21 mouse cellular contexts compared by ENCODE assay signal in genomic region chr8:59776327-59776726, GRCm38 (mm10).
DNase-seq lines count a peak whose midpoint lies in the region; ATAC-seq and TF ChIP-seq lines count a peak whose summit lies in the region.
"Had no signal": no experiment of that assay in that cellular context is flagged by ENCODE, and none has a peak within 500 bp of the region (broad histone marks: within the 10 kb centered on the region; RNA-seq: fewer than 3 reads in every experiment).

No protein-coding gene starts in this region.

- ATAC-seq in forebrain, postnatal 0 days, result peak; percentile 84
- no peak for ATAC-seq in forebrain, embryonic 11.5 days (replicated peaks; ENCODE audit: low FRiP score)
- ATAC-seq: hindbrain, embryonic 16.5 days; inflammation-experienced regulatory T-cells, adult 6 months had no signal

- H3K27me3 ChIP-seq in forebrain, postnatal 0 days (ENCODE audit: insufficient read depth, low read length), result no peaks in the 10 kb centered on the region
- H3K27me3 ChIP-seq in forebrain, embryonic 11.5 days (ENCODE audit: control insufficient read depth, insufficient read depth, low read length), result no peaks in the 10 kb centered on the region
- H3K27me3 ChIP-seq: embryonic facial prominence, embryonic 13.5 days; hindbrain, embryonic 12.5 days had no signal

- peak; percentile 17 for DNase-seq in forebrain, postnatal 0 days
- DNase-seq in forebrain, embryonic 11.5 days (ENCODE audit: low spot score), result no peak
- peak; percentile 38 for DNase-seq in brain, embryonic 14.5 days (ENCODE audit: low read depth)
- DNase-seq in layer of hippocampus, adult 8-10 months (ENCODE audit: low spot score in 2 of 2), result peak; percentile 9 to 19
- peak; percentile 6 to 21 for DNase-seq in layer of hippocampus, postnatal 36 days
- DNase-seq in gastrocnemius, adult 2 months, result no peak
- DNase-seq in gastrocnemius, adult 18-20 months (ENCODE audit: low spot score), result no peak
- DNase-seq: adrenal gland, adult 2 months; adrenal gland, postnatal 25 days; cerebellum, adult 11 months; cerebellum, adult 9-10 months; cerebellum, postnatal 36 days; gastrocnemius, postnatal 10 days; heart, adult 18-20 months; heart, postnatal 10 days; heart, postnatal 4 days had no signal

- intact Hi-C loops in gastrocnemius, adult 2 months (cut with DNase I), result no loop called here

- no peaks in the 10 kb centered on the region for H3K36me3 ChIP-seq in forebrain, postnatal 0 days (ENCODE audit: insufficient read depth)
- no peaks in the 10 kb centered on the region for H3K36me3 ChIP-seq in forebrain, embryonic 11.5 days (ENCODE audit: control insufficient read depth, insufficient read depth, low read length)
- H3K36me3 ChIP-seq: embryonic facial prominence, embryonic 13.5 days; heart, embryonic 10.5 days; hindbrain, embryonic 12.5 days had no signal

- no peaks in the 10 kb centered on the region for H3K4me1 ChIP-seq in forebrain, postnatal 0 days (ENCODE audit: insufficient read depth)
- H3K4me1 ChIP-seq in forebrain, embryonic 11.5 days (replicated peaks; ENCODE audit: control insufficient read depth, insufficient read depth, low read length), result no peaks in the 10 kb centered on the region
- H3K4me1 ChIP-seq: embryonic facial prominence, embryonic 13.5 days; heart, embryonic 10.5 days; hindbrain, embryonic 12.5 days had no signal

- H3K9ac ChIP-seq in forebrain, postnatal 0 days, result no peak overlapping the region
- no peak overlapping the region for H3K9ac ChIP-seq in forebrain, embryonic 11.5 days (ENCODE audit: low read length)
- H3K9ac ChIP-seq: embryonic facial prominence, embryonic 13.5 days; hindbrain, embryonic 12.5 days had no signal

- H3K4me2 ChIP-seq in forebrain, postnatal 0 days (ENCODE audit: low read depth), result no peak overlapping the region
- H3K4me2 ChIP-seq in forebrain, embryonic 11.5 days (ENCODE audit: low read depth, low read length, severe bottlenecking), result no peak overlapping the region
- H3K4me2 ChIP-seq: embryonic facial prominence, embryonic 13.5 days; hindbrain, embryonic 12.5 days had no signal

- H3K27ac ChIP-seq in forebrain, postnatal 0 days (ENCODE audit: low read depth, low read length), result no peak overlapping the region
- no peak overlapping the region for H3K27ac ChIP-seq in forebrain, embryonic 11.5 days (ENCODE audit: low read depth, low read length)
- no peak overlapping the region for H3K27ac ChIP-seq in gastrocnemius, adult 2 months
- H3K27ac ChIP-seq: embryonic facial prominence, embryonic 13.5 days; heart, embryonic 10.5 days; hindbrain, embryonic 12.5 days had no signal

- H3K9me3 ChIP-seq in forebrain, postnatal 0 days (ENCODE audit: low read length), result no peaks in the 10 kb centered on the region
- H3K9me3 ChIP-seq in forebrain, embryonic 11.5 days (ENCODE audit: control insufficient read depth, low read length), result no peaks in the 10 kb centered on the region
- H3K9me3 ChIP-seq: embryonic facial prominence, embryonic 13.5 days; heart, embryonic 10.5 days; hindbrain, embryonic 12.5 days had no signal

- no peak for TF ChIP-seq POLR2A in brain, embryonic 14.5 days (IDR thresholded peaks at IDR 0.05; ENCODE audit: borderline replicate concordance, extremely low read depth, insufficient read depth, insufficient read length, poor library complexity, severe bottlenecking)

- no peak overlapping the region for H3K4me3 ChIP-seq in forebrain, postnatal 0 days (ENCODE audit: low read depth, low read length)
- H3K4me3 ChIP-seq in forebrain, embryonic 11.5 days (ENCODE audit: low read depth, low read length), result no peak overlapping the region
- no peak overlapping the region for H3K4me3 ChIP-seq in gastrocnemius, adult 2 months
- H3K4me3 ChIP-seq: embryonic facial prominence, embryonic 13.5 days; heart, embryonic 10.5 days; hindbrain, embryonic 12.5 days had no signal

- no peak for TF ChIP-seq CTCF in forebrain, postnatal 0 days (IDR thresholded peaks at IDR 0.05; ENCODE audit: low read depth)
- no peak for TF ChIP-seq CTCF in brain, embryonic 14.5 days (IDR thresholded peaks at IDR 0.05; ENCODE audit: borderline replicate concordance, extremely low read depth, insufficient read depth, insufficient read length)
- no peak for TF ChIP-seq CTCF in gastrocnemius, adult 2 months (IDR thresholded peaks at IDR 0.05)

Comparison
In these comparisons a context has a peak if more than half of its experiments do, and no peak if none do; other contexts are left out.
1. DNase-seq: peak in forebrain, postnatal 0 days (single experiment), brain, embryonic 14.5 days (single experiment), layer of hippocampus, adult 8-10 months (2 of 2) and layer of hippocampus, postnatal 36 days (2 of 2); none in forebrain, embryonic 11.5 days (single experiment), gastrocnemius, adult 2 months (single experiment) and gastrocnemius, adult 18-20 months (single experiment).